Mouse (Mus musculus) Patski (cell line): ENCODE results near the gene Bik. TPM values are rescaled to one million over a fixed set of nuclear protein-coding genes. Genes with fewer than 3 reads are reported as not detected.

ENCODE experiments used
- ATAC-seq: fragments of 100-300 bp; one replicate; pipeline ENCODE4 v1.8.0; 2021
- CTCF ChIA-PET: fragments of 350-600 bp; sonication (Branson Sonifier 250); formaldehyde crosslinking; loops from one replicate; lab custom pipeline; 2022; ENCODE audit warnings: inconsistent platforms; lab: Charles Lee
- POLR2A ChIA-PET: fragments of 350-600 bp; sonication (Branson Sonifier 250); formaldehyde crosslinking; loops from one replicate; lab custom pipeline; 2022; ENCODE audit warnings: antibody characterized with exemption, inconsistent platforms; lab: Charles Lee
- DNase-seq: peaks from one replicate; pipeline ENCODE4 v3.0.0-alpha.2; 2011; ENCODE audit warnings: low read depth, low spot score
- H3K27me3 ChIP-seq: fragments of 371-371 bp; one replicate; pipeline ENCODE4 v1.5.1; 2021
- CTCF ChIP-seq: fragments of 100-300 bp; IDR thresholded peaks from one replicate; pipeline ENCODE4 v1.5.1; 2021
- in situ Hi-C: fragments of 300-500 bp; cut with MboI; formaldehyde crosslinking; loops from 3 replicates; pipeline ENCODE4 v1.11.1; 2018; ENCODE audit warnings: low pct_unique_long_range_greater_than_20kb, mixed read lengths
- polyA plus RNA-seq: library from polyadenylated mRNA; unstranded; gene quantifications from one replicate; pipeline ENCODE4 v1.2.3, GENCODE M21; 2021

Gene Bik
- polyA plus RNA-seq, 1 experiment from 2014 or later: 0.15 TPM

- no peak for TF ChIP-seq CTCF
- CTCF ChIA-PET: interaction anchor here (1.3 kb wide), 1 partner anchor 14 kb away, joined by 3 read pairs; no protein-coding TSS in a partner anchor
- POLR2A ChIA-PET: no interaction called here
- DNase-seq: no peak
- in situ Hi-C loops: loop anchor here (25.0 kb wide), 1 partner anchor 712 kb away; no protein-coding TSS in a partner anchor
- no peaks in the 10 kb centered on the region for H3K27me3 ChIP-seq
- ATAC-seq: no peak
Observed at GRCm38 (mm10) chr15:83524333-83524729, 2.3 kb upstream of the Bik start.

- DNase-seq: no peak
- no peak for TF ChIP-seq CTCF
- POLR2A ChIA-PET: no interaction called here
- H3K27me3 ChIP-seq: no peaks in the 10 kb centered on the region
- ATAC-seq: no peak
- in situ Hi-C loops: no loop called here
- CTCF ChIA-PET: interaction anchor here (1.6 kb wide), 1 partner anchor 9 kb away, joined by 5 read pairs; no protein-coding TSS in a partner anchor
Observed at GRCm38 (mm10) chr15:83527092-83527437, 403 bp downstream of the Bik start.

GRCm38 (mm10) chr15:83527747-83528146 lies 1.1 kb downstream of the Bik start:
- ATAC-seq (no peak), DNase-seq (no peak)
- POLR2A ChIA-PET: no interaction called here
- in situ Hi-C loops: no loop called here
- no peak for TF ChIP-seq CTCF
- CTCF ChIA-PET: interaction anchor here (1.6 kb wide), 1 partner anchor 9 kb away, joined by 5 read pairs; no protein-coding TSS in a partner anchor
- no peaks in the 10 kb centered on the region for H3K27me3 ChIP-seq

GRCm38 (mm10) chr15:83528892-83529291 lies 2.2 kb downstream of the Bik start:
- ChIA-PET POLR2A (interaction anchor here (0.6 kb wide), 1 partner anchor 1201 kb away, joined by 3 read pairs; no protein-coding TSS in a partner anchor), CTCF (interaction anchor here (1.6 kb wide), 1 partner anchor 11 kb away, joined by 5 read pairs; no protein-coding TSS in a partner anchor)
- H3K27me3 ChIP-seq: no peaks in the 10 kb centered on the region
- in situ Hi-C loops: no loop called here
- ATAC-seq: no peak
- no peak for TF ChIP-seq CTCF
- DNase-seq: no peak

GRCm38 (mm10) chr15:83529765-83530164 lies 3.1 kb downstream of the Bik start:
- ChIA-PET CTCF (no interaction called here), POLR2A (no interaction called here)
- ATAC-seq (no peak), DNase-seq (no peak)
- no peaks in the 10 kb centered on the region for H3K27me3 ChIP-seq
- in situ Hi-C loops: no loop called here
- no peak for TF ChIP-seq CTCF

- DNase-seq (no peak), ATAC-seq (no peak)
- POLR2A ChIA-PET: no interaction called here
- no peaks in the 10 kb centered on the region for H3K27me3 ChIP-seq
- CTCF ChIA-PET: no interaction called here
- in situ Hi-C loops: no loop called here
- no peak for TF ChIP-seq CTCF
Observed at GRCm38 (mm10) chr15:83530233-83530632, 3.6 kb downstream of the Bik start.

- ATAC-seq: no peak
- TF ChIP-seq CTCF: no peak
- no peaks in the 10 kb centered on the region for H3K27me3 ChIP-seq
Observed at GRCm38 (mm10) chr15:83530688-83531087, 4.0 kb downstream of the Bik start.

GRCm38 (mm10) chr15:83531961-83532469 lies 5.4 kb downstream of the Bik start:
- ChIA-PET POLR2A (no interaction called here), CTCF (no interaction called here)
- no peaks in the 10 kb centered on the region for H3K27me3 ChIP-seq
- no peak for TF ChIP-seq CTCF
- DNase-seq (no peak), ATAC-seq (no peak)
- in situ Hi-C loops: no loop called here

More at GRCm38 (mm10) chr15:83530688-83531087, 4.0 kb downstream of the Bik start:
- ChIA-PET POLR2A (no interaction called here), CTCF (no interaction called here)
- in situ Hi-C loops: no loop called here
- no peak for DNase-seq

GRCm38 (mm10) chr15:83532606-83533005 lies 5.9 kb downstream of the Bik start:
- ChIA-PET POLR2A (no interaction called here), CTCF (no interaction called here)
- no peaks in the 10 kb centered on the region for H3K27me3 ChIP-seq
- no peak for DNase-seq
- in situ Hi-C loops: no loop called here
- TF ChIP-seq CTCF: no peak
- no peak for ATAC-seq

GRCm38 (mm10) chr15:83534960-83535889 lies 8.6 kb downstream of the Bik start:
- in situ Hi-C loops: no loop called here
- TF ChIP-seq CTCF: no peak
- CTCF ChIA-PET: interaction anchor here (1.0 to 1.3 kb wide), 2 partner anchors 11 to 17 kb away, joined by 3 read pairs; no protein-coding TSS in a partner anchor
- ATAC-seq (peak; percentile 28), DNase-seq (no peak)
- H3K27me3 ChIP-seq: no peaks in the 10 kb centered on the region
- POLR2A ChIA-PET: interaction anchor here (0.6 to 1.8 kb wide), 2 partner anchors 18 kb away, joined by 3 to 5 read pairs; no protein-coding TSS in a partner anchor

- no peak for TF ChIP-seq CTCF
- CTCF ChIA-PET: interaction anchor here (1.0 to 1.3 kb wide), 2 partner anchors 11 to 18 kb away, joined by 3 read pairs; no protein-coding TSS in a partner anchor
- ATAC-seq (no peak), DNase-seq (no peak)
- in situ Hi-C loops: no loop called here
- H3K27me3 ChIP-seq: no peaks in the 10 kb centered on the region
- POLR2A ChIA-PET: interaction anchor here (1.8 kb wide), 1 partner anchor 18 kb away, joined by 5 read pairs; no protein-coding TSS in a partner anchor
Observed at GRCm38 (mm10) chr15:83535890-83536231, 9.2 kb downstream of the Bik start.
